Mouse (Mus musculus): ENCODE data around the gene Fgf2. TPM values are rescaled to one million over a fixed set of nuclear protein-coding genes. Genes with fewer than 3 reads are reported as not detected.

The Fgf2 gene
- total and polyA plus RNA-seq, 3 experiments: 0.25 to 0.70 TPM; not detected in 1

- Histone ChIP-seq H3K9ac (ENCODE audit: insufficient read depth, low read depth) (no peak overlapping the region), H3K9me3 (replicated peaks; ENCODE audit: low read length) (no peaks in the 10 kb centered on the region), H3K27ac (ENCODE audit: insufficient read depth, low read depth) (no peak overlapping the region), H3K4me3 (replicated peaks in 1 of 3; ENCODE audit: low read depth in 2 of 3, low read length in 2 of 3, poor library complexity in 1 of 3) (no peak overlapping the region), H3K27me3 (replicated peaks) (no peaks in the 10 kb centered on the region), H3K36me3 (replicated peaks in 1 of 2; ENCODE audit: control insufficient read depth in 1 of 2, insufficient read depth in 1 of 2, low read length in 1 of 2) (peaks cover 14 to 50% of the 10 kb centered on the region in 2 experiments), H3K4me1 (ENCODE audit: control insufficient read depth in 1 of 2, insufficient read depth in 2 of 2) (no peaks in the 10 kb centered on the region), H3K4me2 (ENCODE audit: insufficient read depth, low read depth, poor library complexity, severe bottlenecking) (no peak overlapping the region), H3K79me2 (replicated peaks; ENCODE audit: control insufficient read depth, extremely low read depth, insufficient read depth, poor library complexity, severe bottlenecking) (no peaks in the 10 kb centered on the region)
- in situ Hi-C loops (cut with MboI; ENCODE audit: low pct_ligation_motif_present, low pct_unique_long_range_greater_than_20kb, low sequenced_read_pairs): no loop called here
- no peak for DNase-seq (ENCODE audit: extremely low read depth)
- no peak for TF ChIP-seq ETS1 (conservative IDR thresholded peaks at IDR 0.05; ENCODE audit: low read depth, low read length)
- no peak for TF ChIP-seq EP300 (IDR thresholded peaks at IDR 0.05; ENCODE audit: low read length)
- dilution Hi-C loops (cut with MboI; ENCODE audit: extremely low pct_ligation_motif_present, extremely low pct_unique_long_range_greater_than_20kb, low sequenced_read_pairs): no loop called here
Observed at GRCm38 (mm10) chr3:37443409-37443808, 95.3 kb downstream of the Fgf2 start.

- Histone ChIP-seq H3K9me3 (replicated peaks; ENCODE audit: low read length) (no peaks in the 10 kb centered on the region), H3K27me3 (replicated peaks) (no peaks in the 10 kb centered on the region), H3K79me2 (replicated peaks; ENCODE audit: control insufficient read depth, extremely low read depth, insufficient read depth, poor library complexity, severe bottlenecking) (no peaks in the 10 kb centered on the region; the same call in 1 of the 2 replicates), H3K4me3 (replicated peaks in 1 of 3; ENCODE audit: low read depth in 2 of 3, low read length in 2 of 3, poor library complexity in 1 of 3) (no peak overlapping the region), H3K36me3 (replicated peaks in 1 of 2; ENCODE audit: control insufficient read depth in 1 of 2, insufficient read depth in 1 of 2, low read length in 1 of 2) (peaks cover 2 to 36% of the 10 kb centered on the region in 2 experiments), H3K27ac (ENCODE audit: insufficient read depth, low read depth) (no peak overlapping the region), H3K9ac (ENCODE audit: insufficient read depth, low read depth) (no peak overlapping the region), H3K4me2 (ENCODE audit: insufficient read depth, low read depth, poor library complexity, severe bottlenecking) (no peak overlapping the region), H3K4me1 (ENCODE audit: control insufficient read depth in 1 of 2, insufficient read depth in 2 of 2) (peaks cover 0 to 6% of the 10 kb centered on the region in 2 experiments; a peak in 1 of 4 replicates)
- in situ Hi-C loops (cut with MboI; ENCODE audit: low pct_ligation_motif_present, low pct_unique_long_range_greater_than_20kb, low sequenced_read_pairs): no loop called here
- DNase-seq (ENCODE audit: extremely low read depth): peak; percentile 58
- TF ChIP-seq RAD21 (IDR thresholded peaks at IDR 0.05; ENCODE audit: low read depth, low read length): no peak
- TF ChIP-seq EP300 (IDR thresholded peaks at IDR 0.05; ENCODE audit: low read length): 0 out of 2 replicates have a peak, but pooled peaks have one; percentile 17
- TF ChIP-seq JUN (IDR thresholded peaks at IDR 0.05; ENCODE audit: insufficient read depth, low read depth, low read length): 0 out of 2 replicates have a peak, but pooled peaks have one; percentile 8
- TF ChIP-seq ZKSCAN1 (IDR thresholded peaks at IDR 0.05; ENCODE audit: borderline replicate concordance, low read depth, low read length): no peak
- TF ChIP-seq NRF1 (IDR thresholded peaks at IDR 0.05; ENCODE audit: low read depth, low read length): no peak
- no peak for TF ChIP-seq USF1 (IDR thresholded peaks at IDR 0.05; ENCODE audit: low read depth, low read length)
- 0 out of 2 replicates have a peak, but pooled peaks have one; percentile 9 for TF ChIP-seq ETS1 (conservative IDR thresholded peaks at IDR 0.05; ENCODE audit: low read depth, low read length)
- dilution Hi-C loops (cut with MboI; ENCODE audit: extremely low pct_ligation_motif_present, extremely low pct_unique_long_range_greater_than_20kb, low sequenced_read_pairs): no loop called here
Observed at GRCm38 (mm10) chr3:37455992-37456391, 107.8 kb downstream of the Fgf2 start.

Other genes starting within 250 kb of the Fgf2 start
- gene Il2, start 222.4 kb upstream of the Fgf2 start, total RNA-seq (2012; rRNA removed): not detected in 2 replicates
- gene Il2, start 222.4 kb upstream of the Fgf2 start, total RNA-seq (2014; rRNA removed): 0.34 TPM in 1 of 2 replicates, not detected in the other
- gene Il2, start 222.4 kb upstream of the Fgf2 start, polyA plus RNA-seq (2012; ENCODE audit: insufficient read length, low read depth): not detected in 2 replicates
- gene Il21, start 115.7 kb upstream of the Fgf2 start, total RNA-seq (2012; rRNA removed): not detected in 2 replicates
- gene Il21, start 115.7 kb upstream of the Fgf2 start, total RNA-seq (2014; rRNA removed): not detected in 2 replicates
- not detected in 2 replicates for gene Il21, start 115.7 kb upstream of the Fgf2 start, polyA plus RNA-seq (2012; ENCODE audit: insufficient read length, low read depth)
- gene Bbs12, start 35.8 kb upstream of the Fgf2 start, total RNA-seq (2012; rRNA removed): 3.2 and 4.1 TPM in 2 replicates
- 8.3 and 8.8 TPM in 2 replicates for gene Bbs12, start 35.8 kb upstream of the Fgf2 start, total RNA-seq (2014; rRNA removed)
- gene Bbs12, start 35.8 kb upstream of the Fgf2 start, polyA plus RNA-seq (2012; ENCODE audit: insufficient read length, low read depth): 3.3 and 4.0 TPM in 2 replicates
- gene Cetn4, start 35.6 kb upstream of the Fgf2 start, total RNA-seq (2012; rRNA removed): 0.46 and 0.89 TPM in 2 replicates
- 2.2 and 2.9 TPM in 2 replicates for gene Cetn4, start 35.6 kb upstream of the Fgf2 start, total RNA-seq (2014; rRNA removed)
- gene Cetn4, start 35.6 kb upstream of the Fgf2 start, polyA plus RNA-seq (2012; ENCODE audit: insufficient read length, low read depth): 1.4 and 2.6 TPM in 2 replicates
- 35.0 and 52.0 TPM in 2 replicates for gene Spata5, start 71.5 kb downstream of the Fgf2 start, total RNA-seq (2012; rRNA removed)
- gene Spata5, start 71.5 kb downstream of the Fgf2 start, total RNA-seq (2014; rRNA removed): 49.7 and 66.1 TPM in 2 replicates
- gene Spata5, start 71.5 kb downstream of the Fgf2 start, polyA plus RNA-seq (2012; ENCODE audit: insufficient read length, low read depth): 43.8 and 52.9 TPM in 2 replicates
- 7.7 and 9.4 TPM in 2 replicates for gene Nudt6, start 71.9 kb downstream of the Fgf2 start, total RNA-seq (2012; rRNA removed)
- gene Nudt6, start 71.9 kb downstream of the Fgf2 start, total RNA-seq (2014; rRNA removed): 4.8 and 6.0 TPM in 2 replicates
- 9.0 and 9.6 TPM in 2 replicates for gene Nudt6, start 71.9 kb downstream of the Fgf2 start, polyA plus RNA-seq (2012; ENCODE audit: insufficient read length, low read depth)